7 mouse cellular contexts compared by ENCODE assay signal in genomic region chr13:83524159-83524901, GRCm38 (mm10). TPM values are rescaled to one million over a fixed set of nuclear protein-coding genes. Genes with fewer than 3 reads are reported as not detected.
DNase-seq lines count a peak whose midpoint lies in the region; ATAC-seq and TF ChIP-seq lines count a peak whose summit lies in the region.

No protein-coding gene starts in this region.

- TF ChIP-seq EP300 in heart, adult 2 months (IDR thresholded peaks at IDR 0.05; ENCODE audit: insufficient read depth, low read depth, low read length) = peak; percentile 49; the same call in 1 of the 2 replicates

- TF ChIP-seq POLR2A in heart, adult 2 months (IDR thresholded peaks at IDR 0.05; ENCODE audit: insufficient read depth, low read depth, low read length) = peak; percentile 96
- TF ChIP-seq POLR2A in kidney, adult 2 months (IDR thresholded peaks at IDR 0.05; ENCODE audit: low read depth, low read length) = peak; percentile 46

- intact Hi-C loops in heart, adult 2 months (cut with DNase I) = loop anchor here (2.0 to 10.0 kb wide), 4 partner anchors 48 to 1740 kb away; partner anchors contain the start of gene Cetn3

- peak overlapping the region; percentile 80 for H3K9ac ChIP-seq in heart, adult 2 months (ENCODE audit: low read depth, low read length)
- H3K9ac ChIP-seq in limb, embryonic 15.5 days = peak overlapping the region; percentile 56
- peak overlapping the region; percentile 59 for H3K9ac ChIP-seq in midbrain, embryonic 15.5 days

- H3K79me2 ChIP-seq in heart, adult 2 months (replicated peaks; ENCODE audit: control insufficient read depth, insufficient read depth, low read length) = peaks cover 3% of the 10 kb centered on the region

- peak overlapping the region; percentile 78 for H3K27ac ChIP-seq in embryonic facial prominence, embryonic 10.5 days (replicated peaks)
- H3K27ac ChIP-seq in heart, adult 2 months = peak overlapping the region; percentile 95
- H3K27ac ChIP-seq in kidney, adult 2 months (ENCODE audit: insufficient read depth, low read depth, low read length) = peak overlapping the region; percentile 79
- peak overlapping the region; percentile 93 for H3K27ac ChIP-seq in limb, embryonic 15.5 days
- peak overlapping the region; percentile 76 for H3K27ac ChIP-seq in midbrain, embryonic 15.5 days

- peaks cover 18% of the 10 kb centered on the region; the same call in 1 of the 2 replicates for H3K27me3 ChIP-seq in embryonic facial prominence, embryonic 10.5 days (replicated peaks; ENCODE audit: low read depth, poor library complexity, severe bottlenecking)
- no peaks in the 10 kb centered on the region for H3K27me3 ChIP-seq in heart, adult 2 months (ENCODE audit: control insufficient read depth, insufficient read depth, low read length)
- no peaks in the 10 kb centered on the region for H3K27me3 ChIP-seq in kidney, adult 2 months (replicated peaks; ENCODE audit: control insufficient read depth, insufficient read depth, low read length)
- no peaks in the 10 kb centered on the region for H3K27me3 ChIP-seq in limb, embryonic 15.5 days
- H3K27me3 ChIP-seq in midbrain, embryonic 15.5 days (replicated peaks) = 0 out of 2 replicates have a peak, but pooled peaks cover 2% of the 10 kb centered on the region

- ATAC-seq in limb, embryonic 15.5 days (ENCODE audit: insufficient number of reproducible peaks, low FRiP score, low TSS enrichment, low read depth) = peak; percentile 86
- ATAC-seq in midbrain, embryonic 15.5 days (replicated peaks) = peak; percentile 86

- no peaks in the 10 kb centered on the region for H3K9me3 ChIP-seq in embryonic facial prominence, embryonic 10.5 days
- no peaks in the 10 kb centered on the region for H3K9me3 ChIP-seq in limb, embryonic 15.5 days
- no peaks in the 10 kb centered on the region for H3K9me3 ChIP-seq in midbrain, embryonic 15.5 days

- H3K4me1 ChIP-seq in embryonic facial prominence, embryonic 10.5 days = peaks cover 11% of the 10 kb centered on the region
- peaks cover 4% of the 10 kb centered on the region; the same call in 1 of the 2 replicates for H3K4me1 ChIP-seq in heart, adult 2 months (ENCODE audit: control insufficient read depth, insufficient read depth, low read length)
- no peaks in the 10 kb centered on the region; the same call in 1 of the 2 replicates for H3K4me1 ChIP-seq in kidney, adult 2 months (ENCODE audit: control insufficient read depth, insufficient read depth, low read length)
- H3K4me1 ChIP-seq in limb, embryonic 15.5 days = peaks cover 3% of the 10 kb centered on the region; the same call in 1 of the 2 replicates
- H3K4me1 ChIP-seq in midbrain, embryonic 15.5 days = peaks cover 3% of the 10 kb centered on the region; the same call in 1 of the 2 replicates

- peak; percentile 95 for DNase-seq in brain, adult 2 months (ENCODE audit: low read depth, low spot score)
- DNase-seq in embryonic facial prominence, embryonic 10.5 days (ENCODE audit: low spot score) = peak; percentile 84
- peak; percentile 84 to 88 for DNase-seq in heart, adult 2 months
- DNase-seq in kidney, adult 2 months = peak; percentile 68
- peak; percentile 27 to 68 for DNase-seq in spleen, postnatal 10 days (ENCODE audit: low spot score in 2 of 2)

- under 1% methylated on average over 43 of the region's 43 CpGs for WGBS in embryonic facial prominence, embryonic 10.5 days
- WGBS in heart, adult 2 months = under 1% methylated on average over 43 of the region's 43 CpGs
- under 1% methylated on average over 43 of the region's 43 CpGs for WGBS in kidney, adult 2 months
- WGBS in limb, embryonic 15.5 days = 1% methylated on average over 42 of the region's 43 CpGs
- under 1% methylated on average over 40 of the region's 43 CpGs for WGBS in midbrain, embryonic 15.5 days

- H3K4me3 ChIP-seq in embryonic facial prominence, embryonic 10.5 days = peak overlapping the region; percentile 68
- peak overlapping the region; percentile 75 for H3K4me3 ChIP-seq in heart, adult 2 months
- peak overlapping the region; percentile 55 for H3K4me3 ChIP-seq in kidney, adult 2 months (ENCODE audit: insufficient read depth, low read depth, low read length)
- peak overlapping the region; percentile 59 for H3K4me3 ChIP-seq in limb, embryonic 15.5 days
- H3K4me3 ChIP-seq in midbrain, embryonic 15.5 days = peak overlapping the region; percentile 57

- peak overlapping the region; percentile 58 for H3K4me2 ChIP-seq in limb, embryonic 15.5 days
- H3K4me2 ChIP-seq in midbrain, embryonic 15.5 days = peak overlapping the region; percentile 90

- H3K36me3 ChIP-seq in embryonic facial prominence, embryonic 10.5 days (replicated peaks) = no peaks in the 10 kb centered on the region
- peaks cover 8% of the 10 kb centered on the region for H3K36me3 ChIP-seq in heart, adult 2 months (ENCODE audit: control insufficient read depth, insufficient read depth, low read length)
- no peaks in the 10 kb centered on the region for H3K36me3 ChIP-seq in kidney, adult 2 months (ENCODE audit: control insufficient read depth, insufficient read depth, low read length)
- no peaks in the 10 kb centered on the region for H3K36me3 ChIP-seq in limb, embryonic 15.5 days
- H3K36me3 ChIP-seq in midbrain, embryonic 15.5 days (replicated peaks) = no peaks in the 10 kb centered on the region

- TF ChIP-seq CTCF in heart, adult 2 months (IDR thresholded peaks at IDR 0.05) = no peak
- TF ChIP-seq CTCF in kidney, adult 2 months (conservative IDR thresholded peaks at IDR 0.05; ENCODE audit: insufficient read depth, insufficient read length, low read depth, low read length) = no peak

RNA-seq across cellular contexts. Expression of gene Mef2c, which starts 20.5 kb away (rescaled TPM):
- polyA plus RNA-seq in embryonic facial prominence, embryonic 10.5 days (2016; fragmentation: Nextera tagmentation; extraction: Ambion mirVana) = 17.9 and 18.1 TPM in 2 replicates
- total RNA-seq in heart, adult 2 months (2021) = 10 to 100 TPM; 56.5 to 74.1 TPM
- 35.5 and 50.7 TPM in 2 replicates for polyA plus RNA-seq in heart, adult 2 months (2012; rRNA removed)
- polyA plus RNA-seq in kidney, adult 2 months (2012; rRNA removed) = 9.2 and 12.8 TPM in 2 replicates
- polyA plus RNA-seq in limb, embryonic 15.5 days (2015; fragmentation: Nextera tagmentation; extraction: Ambion mirVana) = 133 and 188 TPM in 2 replicates
- 27.1 and 39.5 TPM in 2 replicates for polyA plus RNA-seq in midbrain, embryonic 15.5 days (2015; fragmentation: Nextera tagmentation; extraction: Ambion mirVana)

Comparison
In these comparisons a context has a peak if more than half of its experiments do, and no peak if none do; other contexts are left out.
1. Peak in every context shown above with its lines: DNase-seq, ATAC-seq, H3K4me3 ChIP-seq and H3K27ac ChIP-seq.